9 mouse cellular contexts compared by ENCODE assay signal in the genomic region with DNA sequence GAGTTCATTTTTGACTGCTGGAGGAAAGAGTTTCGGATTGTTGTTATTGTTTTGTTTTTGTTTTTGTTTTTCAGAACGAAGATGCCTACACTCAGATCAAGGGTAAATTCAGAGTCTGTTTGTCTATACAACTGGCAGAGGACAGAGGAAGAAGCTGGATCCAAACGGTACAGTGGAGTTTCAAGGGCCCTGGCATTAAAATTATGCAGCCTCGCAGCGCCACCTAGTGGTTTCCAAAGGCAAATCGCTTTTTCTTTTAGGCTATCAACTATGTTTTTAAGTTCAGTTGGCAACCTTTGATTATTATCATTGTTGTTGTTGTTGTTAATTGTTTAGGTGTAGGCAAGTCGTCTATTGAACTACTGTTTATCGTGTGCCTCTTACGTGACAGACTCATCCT. TPM values are rescaled to one million over a fixed set of nuclear protein-coding genes. Genes with fewer than 3 reads are reported as not detected.
A peak's percentile ranks its signal among the peaks of the same experiment; 100 is the strongest.
DNase-seq lines count a peak whose midpoint lies in the region; ATAC-seq lines count a peak whose summit lies in the region.
"Had no signal": no experiment of that assay in that cellular context is flagged by ENCODE, and none has a peak within 500 bp of the region (broad histone marks: within the 10 kb centered on the region; RNA-seq: fewer than 3 reads in every experiment).

No protein-coding gene starts in this region.

- H3K4me2 ChIP-seq in heart, embryonic 11.5 days: no peak overlapping the region
- H3K4me2 ChIP-seq: limb, embryonic 15.5 days had no signal

- H3K4me1 ChIP-seq in heart, embryonic 11.5 days (ENCODE audit: control insufficient read depth, insufficient read depth, low read length): peaks cover 5% of the 10 kb centered on the region; the same call in 1 of the 2 replicates

- no peak overlapping the region for H3K4me3 ChIP-seq in heart, embryonic 11.5 days (ENCODE audit: low read depth, low read length)
- H3K4me3 ChIP-seq: limb, embryonic 15.5 days had no signal

- 6% methylated on average over 9 of the region's 9 CpGs for WGBS in heart, embryonic 11.5 days (ENCODE audit: insufficient replicate concordance)
- 6% methylated on average over 9 of the region's 9 CpGs for WGBS in large intestine, adult 2 months

- H3K9me3 ChIP-seq in heart, embryonic 11.5 days (replicated peaks; ENCODE audit: control insufficient read depth, low read length): no peaks in the 10 kb centered on the region
- H3K9me3 ChIP-seq: limb, embryonic 15.5 days had no signal

- peak; percentile 93 for DNase-seq in heart, adult 11 months
- DNase-seq in R1 (ENCODE audit: low read depth, low spot score): peak; percentile 76
- DNase-seq in cerebellum, postnatal 25 days: peak; percentile 80 to 88
- peak; percentile 48 to 78 for DNase-seq in gastrocnemius, postnatal 4 days (ENCODE audit: low spot score in 2 of 2)
- peak; percentile 74 for DNase-seq in large intestine, adult 2 months (ENCODE audit: low read depth, low spot score)
- DNase-seq in lung, postnatal 36 days: peak; percentile 83
- DNase-seq in spleen, postnatal 4 days (ENCODE audit: low spot score in 2 of 2): peak; percentile 84 to 96

- H3K27ac ChIP-seq in heart, embryonic 11.5 days (ENCODE audit: low read depth, low read length): no peak overlapping the region
- H3K27ac ChIP-seq: limb, embryonic 15.5 days had no signal

- no peaks in the 10 kb centered on the region for H3K27me3 ChIP-seq in heart, embryonic 11.5 days (ENCODE audit: control insufficient read depth, insufficient read depth, low read length)
- H3K27me3 ChIP-seq: limb, embryonic 15.5 days had no signal

- H3K36me3 ChIP-seq in heart, embryonic 11.5 days (ENCODE audit: control insufficient read depth, insufficient read depth, low read length): no peaks in the 10 kb centered on the region
- H3K36me3 ChIP-seq: limb, embryonic 15.5 days had no signal

- ATAC-seq in heart, embryonic 11.5 days (replicated peaks; ENCODE audit: insufficient number of reproducible peaks, low FRiP score, low TSS enrichment): no peak

- H3K9ac ChIP-seq in heart, embryonic 11.5 days (ENCODE audit: low read depth, low read length): no peak overlapping the region
- H3K9ac ChIP-seq: limb, embryonic 15.5 days had no signal

RNA-seq across cellular contexts. Expression of gene Hist1h4d, which starts 16.6 kb away (rescaled TPM):
- polyA plus RNA-seq in heart, embryonic 11.5 days (2014; fragmentation: Nextera tagmentation; extraction: Ambion mirVana): 42.3 and 51.7 TPM in 2 replicates
- 100 to 1,000 TPM; 302 to 338 TPM for total RNA-seq in gastrocnemius, postnatal 4 days (2021)
- 13.6 and 13.7 TPM in 2 replicates for polyA plus RNA-seq in large intestine, adult 2 months (2012; rRNA removed)

RNA-seq across cellular contexts. Expression of gene Hist1h3d, which starts 22.4 kb away (rescaled TPM):
- polyA plus RNA-seq in heart, embryonic 11.5 days (2014; fragmentation: Nextera tagmentation; extraction: Ambion mirVana): 2.9 and 4.6 TPM in 2 replicates
- total RNA-seq in gastrocnemius, postnatal 4 days (2021): 10 to 100 TPM; 55.2 to 69.3 TPM
- polyA plus RNA-seq in large intestine, adult 2 months (2012; rRNA removed): 9.5 and 13.9 TPM in 2 replicates

RNA-seq across cellular contexts. Expression of gene Hist1h2be, which starts 23.0 kb away (rescaled TPM):
- polyA plus RNA-seq in heart, embryonic 11.5 days (2014; fragmentation: Nextera tagmentation; extraction: Ambion mirVana): 1.5 and 2.4 TPM in 2 replicates
- 10 to 100 TPM; 40.8 to 47.6 TPM for total RNA-seq in gastrocnemius, postnatal 4 days (2021)
- 1.9 and 2.5 TPM in 2 replicates for polyA plus RNA-seq in large intestine, adult 2 months (2012; rRNA removed)

RNA-seq across cellular contexts. Expression of gene Hist1h2ad, which starts 23.8 kb away (rescaled TPM):
- polyA plus RNA-seq in heart, embryonic 11.5 days (2014; fragmentation: Nextera tagmentation; extraction: Ambion mirVana): 0.44 and 1.3 TPM in 2 replicates
- 10 to 100 TPM; 51.6 to 79.2 TPM for total RNA-seq in gastrocnemius, postnatal 4 days (2021)
- polyA plus RNA-seq in large intestine, adult 2 months (2012; rRNA removed): 3.6 and 7.5 TPM in 2 replicates

RNA-seq across cellular contexts. Expression of gene Hist1h2bf, which starts 24.0 kb away (rescaled TPM):
- polyA plus RNA-seq in heart, embryonic 11.5 days (2014; fragmentation: Nextera tagmentation; extraction: Ambion mirVana): 1.3 and 2.6 TPM in 2 replicates
- total RNA-seq in gastrocnemius, postnatal 4 days (2021): 100 to 1,000 TPM; 240 to 292 TPM
- polyA plus RNA-seq in large intestine, adult 2 months (2012; rRNA removed): 9.1 and 18.1 TPM in 2 replicates
